Mouse (Mus musculus): ENCODE results near the gene Krtap26-1. TPM values are rescaled to one million over a fixed set of nuclear protein-coding genes. Genes with fewer than 3 reads are reported as not detected.

The Krtap26-1 gene
- polyA plus RNA-seq, 1 experiment from 2014 or later, result not detected

GRCm38 (mm10) chr16:88612712-88613111, 34.9 kb downstream of the Krtap26-1 start:
- no peak for ATAC-seq (ENCODE audit: low FRiP score, low read depth)
- Histone ChIP-seq H3K9ac (no peak overlapping the region), H3K27me3 (replicated peaks) (no peaks in the 10 kb centered on the region), H3K9me3 (no peaks in the 10 kb centered on the region), H3K4me2 (replicated peaks) (no peak overlapping the region), H3K4me3 (no peak overlapping the region), H3K36me3 (no peaks in the 10 kb centered on the region), H3K4me1 (no peaks in the 10 kb centered on the region), H3K27ac (no peak overlapping the region)
- WGBS, result 77% methylated on average over 4 of the region's 4 CpGs

DNA sequence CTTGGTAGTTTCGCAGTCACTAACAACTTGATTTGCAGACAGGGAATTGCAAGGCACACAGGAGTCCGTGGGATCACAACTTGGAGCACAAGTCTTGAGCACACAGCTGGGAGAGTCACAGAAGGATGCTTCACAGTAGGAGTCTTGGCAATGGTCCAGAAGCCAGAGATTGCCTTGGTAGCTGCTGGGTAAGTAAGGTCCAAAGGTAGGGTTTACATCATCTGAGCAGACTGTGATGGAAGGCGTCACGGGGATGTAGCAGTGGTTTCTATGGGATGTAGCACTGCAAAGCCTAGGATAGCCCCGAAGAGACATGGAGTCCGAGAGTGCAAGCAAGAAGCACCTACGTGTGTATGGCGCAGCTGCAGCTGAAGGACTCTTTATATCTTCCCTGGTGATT, 35.7 kb downstream of the Krtap26-1 start, which contains the start of gene Krtap24-1:
Gene Krtap24-1 (minus strand): TSS at position 358 of the 400 bp plus-strand sequence.
- H3K4me3 ChIP-seq, result no peak within 1 kb of the TSS
- H3K27ac ChIP-seq, result no peak within 1 kb of the TSS
- 90% methylated on average over 8 of the region's 8 CpGs for WGBS
- H3K9ac ChIP-seq, result no peak within 1 kb of the TSS
- ATAC-seq (ENCODE audit: low FRiP score, low read depth), result no peak
- H3K9me3 ChIP-seq, result no peaks in the 10 kb centered on the region
- H3K36me3 ChIP-seq, result no peaks in the 10 kb centered on the region
- H3K4me1 ChIP-seq, result no peaks in the 10 kb centered on the region
- no peak within 1 kb of the TSS for H3K4me2 ChIP-seq (replicated peaks)
- no peaks in the 10 kb centered on the region for H3K27me3 ChIP-seq (replicated peaks)

- H3K4me2 ChIP-seq (replicated peaks), result no peak overlapping the region
- no peaks in the 10 kb centered on the region for H3K36me3 ChIP-seq
- no peak overlapping the region for H3K9ac ChIP-seq
- no peaks in the 10 kb centered on the region for H3K9me3 ChIP-seq
- H3K27me3 ChIP-seq (replicated peaks), result no peaks in the 10 kb centered on the region
- no peak for ATAC-seq (ENCODE audit: low FRiP score, low read depth)
- H3K4me1 ChIP-seq, result no peaks in the 10 kb centered on the region
- H3K4me3 ChIP-seq, result no peak overlapping the region
- no peak overlapping the region for H3K27ac ChIP-seq
- 85% methylated on average over 6 of the region's 6 CpGs for WGBS
Measured at GRCm38 (mm10) chr16:88604570-88604969, 43.0 kb downstream of the Krtap26-1 start.

- no peaks in the 10 kb centered on the region for H3K36me3 ChIP-seq
- 71% methylated on average over 1 of the region's 1 CpGs for WGBS
- H3K4me2 ChIP-seq (replicated peaks), result no peak overlapping the region
- ATAC-seq (ENCODE audit: low FRiP score, low read depth), result no peak
- H3K27me3 ChIP-seq (replicated peaks), result no peaks in the 10 kb centered on the region
- H3K4me3 ChIP-seq, result no peak overlapping the region
- no peaks in the 10 kb centered on the region for H3K4me1 ChIP-seq
- no peaks in the 10 kb centered on the region for H3K9me3 ChIP-seq
- H3K9ac ChIP-seq, result no peak overlapping the region
- no peak overlapping the region for H3K27ac ChIP-seq
Measured at GRCm38 (mm10) chr16:88602464-88602863, 45.1 kb downstream of the Krtap26-1 start.

DNA sequence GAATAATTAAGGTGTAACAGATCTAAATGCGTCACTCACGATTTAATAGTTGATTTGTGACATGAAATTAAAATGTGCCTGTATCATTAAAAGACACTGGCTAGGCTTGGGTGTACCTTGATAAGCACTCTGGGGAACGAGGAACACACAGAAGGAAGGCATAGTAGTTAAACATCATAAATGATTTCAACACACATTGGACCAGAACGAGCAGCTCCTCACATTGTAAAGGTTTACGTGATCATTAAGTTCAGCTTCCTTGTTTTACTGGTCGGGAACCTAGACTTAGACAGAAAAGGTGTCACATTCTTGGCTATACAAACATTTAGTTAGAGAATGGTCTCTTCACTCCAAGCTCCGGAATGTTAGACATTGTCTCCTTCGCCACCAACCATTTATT, 47.3 kb downstream of the Krtap26-1 start:
- 54% methylated on average over 8 of the region's 8 CpGs for WGBS
- no peaks in the 10 kb centered on the region for H3K4me1 ChIP-seq
- H3K4me3 ChIP-seq, result no peak overlapping the region
- no peak overlapping the region for H3K27ac ChIP-seq
- H3K9ac ChIP-seq, result no peak overlapping the region
- ATAC-seq (ENCODE audit: low FRiP score, low read depth), result no peak
- H3K36me3 ChIP-seq, result no peaks in the 10 kb centered on the region
- peak overlapping the region; percentile 33 for H3K4me2 ChIP-seq (replicated peaks)
- H3K27me3 ChIP-seq (replicated peaks), result no peaks in the 10 kb centered on the region
- no peaks in the 10 kb centered on the region for H3K9me3 ChIP-seq

DNA sequence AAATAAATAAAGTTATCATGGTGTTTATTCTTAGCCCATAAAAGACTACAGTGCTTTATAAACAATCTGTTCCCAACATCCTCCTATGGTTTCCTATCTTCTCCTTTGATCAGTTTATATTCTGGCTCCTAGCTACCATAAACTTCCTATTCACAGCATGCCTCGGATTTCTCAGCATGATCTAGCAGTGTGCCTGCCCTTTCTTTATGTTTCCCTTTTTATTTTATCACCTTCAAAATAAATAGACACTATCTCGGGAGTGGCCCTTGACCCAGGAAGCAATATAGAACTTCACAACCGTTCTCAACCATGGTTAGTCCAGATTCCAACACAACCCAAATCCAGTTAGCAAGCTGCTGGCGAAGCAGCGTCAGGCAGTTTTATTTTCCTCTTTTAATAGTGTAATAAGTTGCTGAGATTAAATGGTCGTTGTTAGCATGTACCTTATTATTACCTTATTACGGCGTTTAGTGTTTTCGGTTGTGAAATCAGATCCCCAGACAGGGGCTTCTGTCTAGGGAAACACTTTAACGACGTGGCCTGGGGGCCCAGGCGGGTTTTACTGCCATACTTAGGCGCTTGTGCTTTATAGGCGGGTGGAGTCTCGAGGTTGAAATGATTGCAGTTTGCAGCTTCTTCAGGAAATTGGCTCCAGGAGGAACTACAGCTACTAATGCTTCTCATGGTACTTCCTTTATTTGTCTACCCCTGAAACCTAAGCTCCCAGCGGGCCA, 47.9 kb downstream of the Krtap26-1 start:
- Histone ChIP-seq H3K4me2 (replicated peaks) (peak overlapping the region; percentile 33), H3K27ac (no peak overlapping the region), H3K27me3 (replicated peaks) (no peaks in the 10 kb centered on the region), H3K9ac (no peak overlapping the region), H3K4me3 (no peak overlapping the region), H3K4me1 (no peaks in the 10 kb centered on the region), H3K9me3 (no peaks in the 10 kb centered on the region), H3K36me3 (no peaks in the 10 kb centered on the region)
- 20% methylated on average over 16 of the region's 16 CpGs for WGBS
- ATAC-seq (ENCODE audit: low FRiP score, low read depth), result 0 out of 2 replicates have a peak, but pooled peaks have one; percentile 33

Other genes with a start within 250 kb of the Krtap26-1 start
- gene Cldn17, start 140.8 kb downstream of the Krtap26-1 start, polyA plus RNA-seq (2016; fragmentation: Nextera tagmentation; extraction: Ambion mirVana), result not detected in 2 replicates
- gene Cldn8, start 84.6 kb downstream of the Krtap26-1 start, polyA plus RNA-seq (2016; fragmentation: Nextera tagmentation; extraction: Ambion mirVana), result 0.28 and 0.29 TPM in 2 replicates
- gene Krtap24-1, start 35.5 kb downstream of the Krtap26-1 start, polyA plus RNA-seq (2016; fragmentation: Nextera tagmentation; extraction: Ambion mirVana), result not detected in 2 replicates
- not detected in 2 replicates for gene 2310079G19Rik, start 20.1 kb downstream of the Krtap26-1 start, polyA plus RNA-seq (2016; fragmentation: Nextera tagmentation; extraction: Ambion mirVana)
- not detected in 2 replicates for gene Krtap27-1, start 23.9 kb upstream of the Krtap26-1 start, polyA plus RNA-seq (2016; fragmentation: Nextera tagmentation; extraction: Ambion mirVana)
- gene 2310061N02Rik, start 60.2 kb upstream of the Krtap26-1 start, polyA plus RNA-seq (2016; fragmentation: Nextera tagmentation; extraction: Ambion mirVana), result not detected in 2 replicates
- not detected in 2 replicates for gene Krtap13-1, start 81.1 kb upstream of the Krtap26-1 start, polyA plus RNA-seq (2016; fragmentation: Nextera tagmentation; extraction: Ambion mirVana)
- gene Krtap13, start 103.8 kb upstream of the Krtap26-1 start, polyA plus RNA-seq (2016; fragmentation: Nextera tagmentation; extraction: Ambion mirVana), result not detected in 2 replicates
- not detected in 2 replicates for gene 2310034C09Rik, start 111.1 kb upstream of the Krtap26-1 start, polyA plus RNA-seq (2016; fragmentation: Nextera tagmentation; extraction: Ambion mirVana)
- not detected in 2 replicates for gene 2310057N15Rik, start 126.4 kb upstream of the Krtap26-1 start, polyA plus RNA-seq (2016; fragmentation: Nextera tagmentation; extraction: Ambion mirVana)
- not detected in 2 replicates for gene Gm5965, start 130.1 kb upstream of the Krtap26-1 start, polyA plus RNA-seq (2016; fragmentation: Nextera tagmentation; extraction: Ambion mirVana)
- not detected in 2 replicates for gene Gm20741, start 164.4 kb upstream of the Krtap26-1 start, polyA plus RNA-seq (2016; fragmentation: Nextera tagmentation; extraction: Ambion mirVana)
- gene Krtap15, start 172.4 kb upstream of the Krtap26-1 start, polyA plus RNA-seq (2016; fragmentation: Nextera tagmentation; extraction: Ambion mirVana), result not detected in 2 replicates
- not detected in 2 replicates for gene Krtap14, start 178.3 kb upstream of the Krtap26-1 start, polyA plus RNA-seq (2016; fragmentation: Nextera tagmentation; extraction: Ambion mirVana)
- not detected in 2 replicates for gene Krtap19-1, start 221.6 kb upstream of the Krtap26-1 start, polyA plus RNA-seq (2016; fragmentation: Nextera tagmentation; extraction: Ambion mirVana)
- gene Krtap19-2, start 226.5 kb upstream of the Krtap26-1 start, polyA plus RNA-seq (2016; fragmentation: Nextera tagmentation; extraction: Ambion mirVana), result not detected in 2 replicates
- gene Krtap19-3, start 230.2 kb upstream of the Krtap26-1 start, polyA plus RNA-seq (2016; fragmentation: Nextera tagmentation; extraction: Ambion mirVana), result not detected in 2 replicates
- gene Krtap19-4, start 237.3 kb upstream of the Krtap26-1 start, polyA plus RNA-seq (2016; fragmentation: Nextera tagmentation; extraction: Ambion mirVana), result not detected in 2 replicates
- not detected in 2 replicates for gene Krtap19-5, start 248.7 kb upstream of the Krtap26-1 start, polyA plus RNA-seq (2016; fragmentation: Nextera tagmentation; extraction: Ambion mirVana)